Mouse (Mus musculus): ENCODE measurements around the gene 2010111I01Rik. TPM values are rescaled to one million over a fixed set of nuclear protein-coding genes. Genes with fewer than 3 reads are reported as not detected.

2010111I01Rik gene
- total and polyA plus RNA-seq, 2 experiments: 40.8 to 78.1 TPM

DNA sequence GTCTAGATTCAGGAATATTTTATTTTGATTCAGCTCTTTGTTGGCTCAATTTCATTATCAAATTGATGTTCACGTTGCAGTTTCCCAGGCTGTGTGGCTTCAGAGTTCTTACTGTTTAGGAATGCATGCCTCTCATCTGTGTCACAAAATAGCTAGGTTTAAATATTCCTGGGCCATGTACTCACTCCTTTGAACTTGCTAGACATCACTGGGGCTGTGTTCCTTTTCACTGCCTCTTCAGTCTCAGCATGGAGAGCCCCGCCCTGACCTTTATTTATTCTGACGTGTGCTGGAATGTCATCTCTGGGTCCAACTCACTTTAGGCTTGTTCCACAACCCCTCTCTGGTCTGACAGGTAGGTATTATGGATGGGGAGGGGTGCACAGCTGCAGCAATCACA is 228.7 kb downstream of the 2010111I01Rik start:
- Histone ChIP-seq H3K27me3 (ENCODE audit: control insufficient read depth, insufficient read depth, low read length) (no peaks in the 10 kb centered on the region), H3K4me1 (ENCODE audit: control insufficient read depth, insufficient read depth, low read length) (no peaks in the 10 kb centered on the region), H3K36me3 (ENCODE audit: control insufficient read depth, insufficient read depth, low read length) (no peaks in the 10 kb centered on the region), H3K9ac (ENCODE audit: low read depth, low read length) (no peak overlapping the region), H3K79me2 (ENCODE audit: control insufficient read depth, insufficient read depth, low read length) (no peaks in the 10 kb centered on the region), H3K27ac (replicated peaks; ENCODE audit: insufficient read depth, low read depth, low read length) (no peak overlapping the region), H3K4me3 (ENCODE audit: insufficient read depth, low read depth, low read length) (no peak overlapping the region)
- DNase-seq (ENCODE audit: extremely low read depth, low read depth, low spot score): no peak
- TF ChIP-seq CTCF (IDR thresholded peaks at IDR 0.05; ENCODE audit: low read depth, low read length) (no peak), POLR2A (IDR thresholded peaks at IDR 0.05; ENCODE audit: extremely low read depth, insufficient read depth, low read length) (no peak)
- 88% methylated on average over 3 of the region's 3 CpGs for WGBS

- TF ChIP-seq CTCF (IDR thresholded peaks at IDR 0.05; ENCODE audit: low read depth, low read length): no peak
- no peak for TF ChIP-seq POLR2A (IDR thresholded peaks at IDR 0.05; ENCODE audit: extremely low read depth, insufficient read depth, low read length)
- H3K79me2 ChIP-seq (ENCODE audit: control insufficient read depth, insufficient read depth, low read length): no peaks in the 10 kb centered on the region
- H3K9ac ChIP-seq (ENCODE audit: low read depth, low read length): no peak overlapping the region
- H3K27me3 ChIP-seq (ENCODE audit: control insufficient read depth, insufficient read depth, low read length): no peaks in the 10 kb centered on the region
- no peak for DNase-seq (ENCODE audit: extremely low read depth, low read depth, low spot score)
- no peak overlapping the region for H3K27ac ChIP-seq (replicated peaks; ENCODE audit: insufficient read depth, low read depth, low read length)
- no peaks in the 10 kb centered on the region for H3K4me1 ChIP-seq (ENCODE audit: control insufficient read depth, insufficient read depth, low read length)
- 96% methylated on average over 1 of the region's 1 CpGs for WGBS
- no peaks in the 10 kb centered on the region for H3K36me3 ChIP-seq (ENCODE audit: control insufficient read depth, insufficient read depth, low read length)
- H3K4me3 ChIP-seq (ENCODE audit: insufficient read depth, low read depth, low read length): no peak overlapping the region
Observed at GRCm38 (mm10) chr13:63198038-63198437, 233.3 kb downstream of the 2010111I01Rik start.

DNA sequence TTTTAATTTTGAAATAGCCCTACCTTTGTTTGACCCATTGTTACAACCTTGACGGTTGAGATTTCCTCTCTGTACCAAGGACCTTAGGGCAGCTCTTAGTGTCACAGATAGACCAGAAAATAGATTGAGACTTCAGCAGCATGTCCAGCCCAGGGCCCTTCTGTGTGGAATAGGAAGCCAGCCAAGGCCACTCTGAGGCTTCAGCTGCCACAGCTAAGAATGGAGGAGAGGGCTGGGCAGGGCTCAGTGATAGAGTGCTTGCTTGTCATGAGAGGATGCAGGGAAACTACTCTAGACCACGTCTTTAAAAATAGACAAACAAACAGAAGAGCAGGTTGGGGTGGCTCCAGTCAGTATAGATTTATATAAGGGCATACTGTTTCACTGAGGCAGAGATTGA is 234.9 kb downstream of the 2010111I01Rik start:
- TF ChIP-seq POLR2A (IDR thresholded peaks at IDR 0.05; ENCODE audit: extremely low read depth, insufficient read depth, low read length) (no peak), CTCF (IDR thresholded peaks at IDR 0.05; ENCODE audit: low read depth, low read length) (no peak)
- no peak for DNase-seq (ENCODE audit: extremely low read depth, low read depth, low spot score)
- no peaks in the 10 kb centered on the region for H3K79me2 ChIP-seq (ENCODE audit: control insufficient read depth, insufficient read depth, low read length)
- no peak overlapping the region for H3K27ac ChIP-seq (replicated peaks; ENCODE audit: insufficient read depth, low read depth, low read length)
- no peak overlapping the region for H3K9ac ChIP-seq (ENCODE audit: low read depth, low read length)
- no peaks in the 10 kb centered on the region for H3K4me1 ChIP-seq (ENCODE audit: control insufficient read depth, insufficient read depth, low read length)
- no peaks in the 10 kb centered on the region for H3K27me3 ChIP-seq (ENCODE audit: control insufficient read depth, insufficient read depth, low read length)
- H3K36me3 ChIP-seq (ENCODE audit: control insufficient read depth, insufficient read depth, low read length): no peaks in the 10 kb centered on the region
- no peak overlapping the region for H3K4me3 ChIP-seq (ENCODE audit: insufficient read depth, low read depth, low read length)
- WGBS: 81% methylated on average over 2 of the region's 2 CpGs

GRCm38 (mm10) chr13:63203502-63204278 is 239.0 kb downstream of the 2010111I01Rik start:
- H3K4me3 ChIP-seq (ENCODE audit: insufficient read depth, low read depth, low read length): no peak overlapping the region
- H3K79me2 ChIP-seq (ENCODE audit: control insufficient read depth, insufficient read depth, low read length): no peaks in the 10 kb centered on the region
- WGBS: 95% methylated on average over 8 of the region's 8 CpGs
- no peaks in the 10 kb centered on the region for H3K27me3 ChIP-seq (ENCODE audit: control insufficient read depth, insufficient read depth, low read length)
- no peak overlapping the region for H3K27ac ChIP-seq (replicated peaks; ENCODE audit: insufficient read depth, low read depth, low read length)
- H3K36me3 ChIP-seq (ENCODE audit: control insufficient read depth, insufficient read depth, low read length): no peaks in the 10 kb centered on the region
- H3K9ac ChIP-seq (ENCODE audit: low read depth, low read length): no peak overlapping the region
- H3K4me1 ChIP-seq (ENCODE audit: control insufficient read depth, insufficient read depth, low read length): no peaks in the 10 kb centered on the region
- TF ChIP-seq CTCF (IDR thresholded peaks at IDR 0.05; ENCODE audit: low read depth, low read length): no peak
- TF ChIP-seq POLR2A (IDR thresholded peaks at IDR 0.05; ENCODE audit: extremely low read depth, insufficient read depth, low read length): no peak
- no peak for DNase-seq (ENCODE audit: extremely low read depth, low read depth, low spot score)

DNA sequence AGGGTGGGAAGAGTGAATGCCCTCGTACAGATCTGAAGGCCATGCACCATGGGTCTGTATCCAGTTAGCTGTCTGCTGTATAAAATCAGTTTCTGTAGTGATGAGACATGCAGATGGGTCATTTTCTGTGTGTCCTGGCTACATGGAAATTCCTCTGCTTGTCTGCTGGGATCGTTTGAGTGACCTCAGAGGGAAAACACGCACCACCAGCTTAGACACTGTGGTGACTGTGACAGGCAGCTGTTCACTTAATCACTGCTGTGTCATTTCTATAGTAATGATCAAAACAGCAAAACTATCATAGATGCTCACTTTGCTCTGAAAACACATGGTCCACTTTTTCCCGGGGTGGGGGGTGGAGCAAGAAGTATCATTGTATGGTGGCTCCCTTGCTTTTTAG is 241.1 kb downstream of the 2010111I01Rik start:
- TF ChIP-seq POLR2A (IDR thresholded peaks at IDR 0.05; ENCODE audit: extremely low read depth, insufficient read depth, low read length) (no peak), CTCF (IDR thresholded peaks at IDR 0.05; ENCODE audit: low read depth, low read length) (no peak)
- Histone ChIP-seq H3K9ac (ENCODE audit: low read depth, low read length) (no peak overlapping the region), H3K27me3 (ENCODE audit: control insufficient read depth, insufficient read depth, low read length) (no peaks in the 10 kb centered on the region)

DNA sequence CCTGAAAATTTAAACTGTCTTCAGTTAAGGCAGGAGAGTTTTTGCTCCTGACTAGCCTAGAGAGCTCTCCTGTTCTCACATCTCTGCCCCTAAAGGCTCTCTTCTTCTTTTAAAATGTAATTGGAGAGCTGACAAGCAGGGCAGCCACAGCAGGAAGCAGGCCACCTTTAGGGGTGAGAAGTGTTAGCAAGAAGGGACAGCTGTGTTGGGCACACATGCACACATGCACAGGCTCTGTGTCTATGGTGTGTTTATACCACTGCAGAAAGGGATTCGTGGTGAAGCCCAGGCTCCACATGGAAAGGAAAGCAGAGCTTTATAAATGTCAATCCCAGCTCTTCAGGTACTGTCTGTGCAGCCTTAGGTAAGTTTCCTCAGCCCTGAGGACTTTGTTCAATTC is 241.7 kb downstream of the 2010111I01Rik start:
- no peaks in the 10 kb centered on the region for H3K79me2 ChIP-seq (ENCODE audit: control insufficient read depth, insufficient read depth, low read length)
- H3K4me3 ChIP-seq (ENCODE audit: insufficient read depth, low read depth, low read length): no peak overlapping the region
- no peak for DNase-seq (ENCODE audit: extremely low read depth, low read depth, low spot score)
- no peaks in the 10 kb centered on the region for H3K4me1 ChIP-seq (ENCODE audit: control insufficient read depth, insufficient read depth, low read length)
- no peaks in the 10 kb centered on the region for H3K36me3 ChIP-seq (ENCODE audit: control insufficient read depth, insufficient read depth, low read length)
- H3K27ac ChIP-seq (replicated peaks; ENCODE audit: insufficient read depth, low read depth, low read length): no peak overlapping the region
- TF ChIP-seq CTCF (IDR thresholded peaks at IDR 0.05; ENCODE audit: low read depth, low read length) (no peak), POLR2A (IDR thresholded peaks at IDR 0.05; ENCODE audit: extremely low read depth, insufficient read depth, low read length) (no peak)
- 87% methylated on average over 1 of the region's 1 CpGs for WGBS
- H3K9ac ChIP-seq (ENCODE audit: low read depth, low read length): no peak overlapping the region
- H3K27me3 ChIP-seq (ENCODE audit: control insufficient read depth, insufficient read depth, low read length): no peaks in the 10 kb centered on the region

More for the DNA sequence above, 241.1 kb downstream of the 2010111I01Rik start:
- WGBS: 87% methylated on average over 4 of the region's 4 CpGs
- H3K36me3 ChIP-seq (ENCODE audit: control insufficient read depth, insufficient read depth, low read length): no peaks in the 10 kb centered on the region
- no peak for DNase-seq (ENCODE audit: extremely low read depth, low read depth, low spot score)
- H3K79me2 ChIP-seq (ENCODE audit: control insufficient read depth, insufficient read depth, low read length): no peaks in the 10 kb centered on the region
- no peak overlapping the region for H3K27ac ChIP-seq (replicated peaks; ENCODE audit: insufficient read depth, low read depth, low read length)
- no peak overlapping the region for H3K4me3 ChIP-seq (ENCODE audit: insufficient read depth, low read depth, low read length)
- no peaks in the 10 kb centered on the region for H3K4me1 ChIP-seq (ENCODE audit: control insufficient read depth, insufficient read depth, low read length)
